Mouse (Mus musculus) urinary bladder, adult 18-20 months (tissue): ENCODE measurements around the gene Spcs1.

Experiments
- DNase-seq, 2 experiments: peaks; one replicate each; pipeline ENCODE4 v3.0.0; 2022; ENCODE audit warnings: low spot score in 2 of 2, mixed read lengths in 2 of 2

The Spcs1 gene

GRCm38 (mm10) chr14:30951154-30951825 is 50.2 kb downstream of the Spcs1 start, which contains the start of gene Nek4:
TSS of gene Nek4 (plus strand) at chr14:30951377.
- DNase-seq: peak; percentile 89 to 94

- DNase-seq: no peak
Measured at GRCm38 (mm10) chr14:30949986-30950385, 51.5 kb downstream of the Spcs1 start.
